Comparison of ENCODE assay signal across 30 mouse cellular contexts in the genomic region with DNA sequence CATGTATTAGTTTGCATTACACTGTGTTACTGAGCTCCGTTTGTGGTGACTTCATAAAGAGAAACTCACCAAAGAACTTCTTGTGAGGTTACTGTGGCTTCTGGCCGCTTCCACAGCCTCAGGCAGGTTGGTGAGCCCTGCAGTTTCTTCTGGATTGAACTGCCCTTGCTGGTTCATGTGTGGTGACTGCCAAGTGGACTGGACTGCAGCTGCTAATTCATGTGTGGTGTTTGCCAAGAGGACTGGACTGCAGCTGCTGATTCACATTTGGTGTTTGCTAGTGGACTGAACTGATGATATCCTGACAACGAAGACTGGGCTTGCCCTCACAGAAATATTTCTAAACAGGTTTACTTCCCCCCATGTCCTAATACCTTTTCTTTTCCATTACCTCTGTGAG.
"Had no signal": no experiment of that assay in that cellular context is flagged by ENCODE, and none has a peak within 500 bp of the region (broad histone marks: within the 10 kb centered on the region; RNA-seq: fewer than 3 reads in every experiment).

No protein-coding gene starts in this region.

- H3K4me2 ChIP-seq: limb, embryonic 12.5 days; limb, embryonic 13.5 days; limb, embryonic 15.5 days; liver, embryonic 12.5 days; liver, embryonic 13.5 days; liver, embryonic 15.5 days; lung, embryonic 14.5 days; lung, embryonic 15.5 days; midbrain, embryonic 11.5 days; midbrain, embryonic 12.5 days; midbrain, embryonic 13.5 days; midbrain, embryonic 15.5 days had no signal

- H3K27ac ChIP-seq: left cerebral cortex, adult 2 months; limb, embryonic 10.5 days; limb, embryonic 12.5 days; limb, embryonic 13.5 days; limb, embryonic 15.5 days; liver, embryonic 12.5 days; liver, embryonic 13.5 days; liver, embryonic 14.5 days; liver, embryonic 15.5 days; lung, embryonic 15.5 days; macrophage; midbrain, embryonic 10.5 days; midbrain, embryonic 12.5 days; midbrain, embryonic 13.5 days; midbrain, embryonic 15.5 days had no signal

- H3K4me3 ChIP-seq: left cerebral cortex, adult 2 months; limb, embryonic 10.5 days; limb, embryonic 12.5 days; limb, embryonic 13.5 days; limb, embryonic 15.5 days; liver, embryonic 12.5 days; liver, embryonic 13.5 days; liver, embryonic 15.5 days; lung, embryonic 15.5 days; megakaryocyte, embryonic 14.5 days; midbrain, embryonic 10.5 days; midbrain, embryonic 12.5 days; midbrain, embryonic 13.5 days; midbrain, embryonic 15.5 days; myocyte had no signal

- H3K9ac ChIP-seq: limb, embryonic 12.5 days; limb, embryonic 13.5 days; limb, embryonic 15.5 days; liver, embryonic 12.5 days; liver, embryonic 13.5 days; liver, embryonic 14.5 days; liver, embryonic 15.5 days; liver, postnatal 0 days; lung, embryonic 14.5 days; lung, embryonic 15.5 days; midbrain, embryonic 12.5 days; midbrain, embryonic 13.5 days; midbrain, embryonic 15.5 days had no signal

- H3K36me3 ChIP-seq: liver, embryonic 15.5 days had no signal

- H3K4me1 ChIP-seq: limb, embryonic 10.5 days; limb, embryonic 12.5 days; limb, embryonic 15.5 days; liver, embryonic 15.5 days; lung, embryonic 15.5 days; megakaryocyte, embryonic 14.5 days; midbrain, embryonic 10.5 days; midbrain, embryonic 12.5 days; midbrain, embryonic 13.5 days; midbrain, embryonic 15.5 days had no signal

- DNase-seq: liver; liver, embryonic 13.5 days; liver, postnatal 0 days; lung, adult 18-20 months; lung, adult 2 months; lung, embryonic 14.5 days; lung, postnatal 10 days; lung, postnatal 14 days; lung, postnatal 36 days; lung, postnatal 4 days; midbrain, embryonic 14.5 days had no signal

- ATAC-seq: liver, embryonic 12.5 days; liver, postnatal 0 days; lung, postnatal 0 days; midbrain, embryonic 13.5 days; midbrain, embryonic 15.5 days; midbrain, embryonic 16.5 days had no signal

- H3K27me3 ChIP-seq: limb, embryonic 12.5 days; limb, embryonic 13.5 days; limb, embryonic 15.5 days; liver, embryonic 12.5 days; liver, embryonic 13.5 days; liver, embryonic 15.5 days; lung, embryonic 15.5 days; megakaryocyte, embryonic 14.5 days; midbrain, embryonic 12.5 days; midbrain, embryonic 13.5 days; midbrain, embryonic 15.5 days had no signal

- H3K9me3 ChIP-seq: limb, embryonic 10.5 days; limb, embryonic 15.5 days; liver, embryonic 12.5 days; liver, embryonic 13.5 days; liver, embryonic 15.5 days; midbrain, embryonic 10.5 days; midbrain, embryonic 12.5 days; midbrain, embryonic 13.5 days; midbrain, embryonic 15.5 days had no signal
